In the genomic region with DNA sequence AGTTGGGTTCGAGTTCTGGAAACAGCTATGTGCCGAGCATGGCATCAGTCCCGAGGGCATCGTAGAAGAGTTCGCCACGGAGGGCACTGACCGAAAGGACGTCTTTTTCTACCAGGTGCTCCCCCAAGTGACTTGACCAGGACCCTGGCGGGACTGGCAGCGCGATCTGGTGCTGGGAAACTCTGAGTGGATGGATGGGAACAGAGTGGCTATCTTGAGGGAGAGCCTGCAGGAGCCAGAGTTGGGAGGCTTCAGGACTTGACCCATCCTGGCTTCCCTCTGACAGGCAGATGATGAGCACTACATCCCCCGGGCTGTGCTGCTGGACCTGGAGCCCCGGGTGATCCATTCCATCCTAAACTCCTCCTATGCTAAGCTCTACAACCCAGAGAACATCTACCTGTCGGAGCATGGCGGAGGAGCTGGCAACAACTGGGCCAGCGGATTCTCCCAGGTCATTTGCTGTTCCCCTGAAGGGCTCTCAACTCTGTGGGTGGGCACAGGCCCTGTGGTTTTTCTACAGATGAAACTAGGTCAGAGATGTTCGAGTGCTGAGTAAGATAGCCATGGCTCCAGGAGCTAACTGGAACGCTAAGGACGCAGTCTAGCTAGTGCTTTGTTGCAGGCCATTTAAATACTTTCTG, we compare ENCODE assay signal across 1 mouse cellular context.
TF ChIP-seq lines count a peak whose summit lies in the region.

No protein-coding gene starts in this region.

TF ChIP-seq in C2C12, 6 proteins besides CTCF, POLR2A, EP300 and RAD21:
- TF ChIP-seq MYOG (IDR thresholded peaks at IDR 0.05; ENCODE audit: control insufficient read depth, extremely low read depth, insufficient read length) (no peak), CEBPB (IDR thresholded peaks at IDR 0.05; ENCODE audit: low read depth) (no peak), USF1 (IDR thresholded peaks at IDR 0.05; ENCODE audit: low read depth) (no peak), MAX (IDR thresholded peaks at IDR 0.05) (no peak), MYOD1 (IDR thresholded peaks at IDR 0.05; ENCODE audit: control insufficient read depth, insufficient read length, low read depth) (no peak), FOSL1 (IDR thresholded peaks at IDR 0.05; ENCODE audit: insufficient read depth, low read length, poor library complexity, severe bottlenecking) (no peak)
